Mouse (Mus musculus): ENCODE data around the gene Mgarp.

Gene Mgarp

GRCm38 (mm10) chr3:51339378-51339733 is 57.2 kb downstream of the Mgarp start:
- DNase-seq = no peak
